In genomic region chr10:42242484-42242883, GRCm38 (mm10) we compare ENCODE assay signal across 24 mouse cellular contexts.
"Had no signal": no experiment of that assay in that cellular context is flagged by ENCODE, and none has a peak within 500 bp of the region (broad histone marks: within the 10 kb centered on the region; RNA-seq: fewer than 3 reads in every experiment).

No protein-coding gene starts in this region.

- H3K27ac ChIP-seq: gastrocnemius, adult 2 months; heart, embryonic 10.5 days; hindbrain, embryonic 10.5 days; hindbrain, embryonic 12.5 days; hindbrain, embryonic 15.5 days; intestine, embryonic 15.5 days; limb, embryonic 13.5 days had no signal

- ATAC-seq: forebrain, embryonic 16.5 days; inflammation-experienced regulatory T-cells, adult 6 months; intestine, embryonic 15.5 days; intestine, postnatal 0 days had no signal

- H3K4me1 ChIP-seq: hindbrain, embryonic 15.5 days had no signal

- H3K4me3 ChIP-seq: gastrocnemius, adult 2 months; heart, embryonic 10.5 days; heart, embryonic 12.5 days; hindbrain, embryonic 10.5 days; hindbrain, embryonic 12.5 days; hindbrain, embryonic 15.5 days; intestine, embryonic 15.5 days; layer of hippocampus, adult 2 months; limb, embryonic 13.5 days had no signal

- H3K9ac ChIP-seq: heart, embryonic 12.5 days; hindbrain, embryonic 12.5 days; hindbrain, embryonic 15.5 days; intestine, embryonic 15.5 days; limb, embryonic 13.5 days had no signal

- DNase-seq: gastrocnemius, adult 2 months; gastrocnemius, postnatal 10 days; gastrocnemius, postnatal 25 days; heart, adult 18-20 months; heart, postnatal 10 days; heart, postnatal 4 days; kidney, adult 18-20 months; kidney, adult 8-10 months; kidney, postnatal 10 days; kidney, postnatal 25 days; kidney, postnatal 4 days; layer of hippocampus, postnatal 36 days; left cerebral cortex, postnatal 4 days had no signal

- H3K36me3 ChIP-seq: heart, embryonic 10.5 days; heart, embryonic 12.5 days; hindbrain, embryonic 10.5 days; hindbrain, embryonic 12.5 days; hindbrain, embryonic 15.5 days; intestine, embryonic 15.5 days had no signal

- H3K9me3 ChIP-seq: heart, embryonic 10.5 days; heart, embryonic 12.5 days; hindbrain, embryonic 10.5 days; hindbrain, embryonic 12.5 days; hindbrain, embryonic 15.5 days; intestine, embryonic 15.5 days; limb, embryonic 13.5 days had no signal

- H3K27me3 ChIP-seq: heart, embryonic 12.5 days; hindbrain, embryonic 12.5 days; hindbrain, embryonic 15.5 days; intestine, embryonic 15.5 days; limb, embryonic 13.5 days had no signal

- H3K4me2 ChIP-seq: heart, embryonic 12.5 days; hindbrain, embryonic 12.5 days; hindbrain, embryonic 15.5 days; intestine, embryonic 15.5 days; limb, embryonic 13.5 days had no signal
